In the genomic region with DNA sequence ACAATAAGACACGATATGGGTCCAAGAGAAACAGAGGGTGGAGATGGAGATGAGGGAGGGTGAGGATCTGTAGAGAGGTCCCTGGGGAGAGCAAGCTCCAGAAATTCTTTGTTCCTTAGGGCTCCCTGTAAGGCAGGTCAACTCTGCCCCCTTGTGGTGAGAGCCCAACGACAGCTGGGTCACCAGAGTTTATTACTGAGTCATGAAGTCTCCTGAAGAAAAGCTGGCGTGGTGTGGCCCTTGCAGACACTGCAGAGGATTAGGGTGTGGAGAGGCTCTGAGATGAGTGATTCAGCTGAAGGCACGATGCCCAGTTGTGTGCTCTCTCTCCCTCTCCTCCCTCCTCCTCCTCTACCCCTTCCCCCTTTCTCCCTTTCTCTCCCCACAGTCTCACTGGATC, we compare ENCODE assay signal across 8 mouse cellular contexts. TPM values are rescaled to one million over a fixed set of nuclear protein-coding genes. Genes with fewer than 3 reads are reported as not detected.
A peak's percentile ranks its signal among the peaks of the same experiment; 100 is the strongest.
DNase-seq lines count a peak whose midpoint lies in the region; ATAC-seq and TF ChIP-seq lines count a peak whose summit lies in the region.

No protein-coding gene starts in this region.

- peak; percentile 67 for DNase-seq in kidney, adult 11 months
- DNase-seq in cerebellum, adult 11-12 months, result peak; percentile 55
- DNase-seq in induced T-regulatory cell, adult 2 months (ENCODE audit: low read depth), result peak; percentile 90
- peak; percentile 86 to 90 for DNase-seq in left cerebral cortex, postnatal 14 days (ENCODE audit: low spot score in 2 of 2)

- no peaks in the 10 kb centered on the region for H3K9me3 ChIP-seq in kidney, embryonic 15.5 days (replicated peaks)
- H3K9me3 ChIP-seq in stomach, embryonic 16.5 days (replicated peaks; ENCODE audit: control insufficient read depth, low read length), result no peaks in the 10 kb centered on the region

- no peak for TF ChIP-seq POLR2A in myocyte (IDR thresholded peaks at IDR 0.05; ENCODE audit: insufficient read length, low read depth)

- H3K79me2 ChIP-seq in myocyte (ENCODE audit: control insufficient read depth, insufficient read depth), result no peaks in the 10 kb centered on the region

- no peaks in the 10 kb centered on the region for H3K27me3 ChIP-seq in kidney, embryonic 15.5 days
- peaks cover 22% of the 10 kb centered on the region for H3K27me3 ChIP-seq in myocyte (ENCODE audit: control insufficient read depth, insufficient read depth, insufficient read length)
- no peaks in the 10 kb centered on the region for H3K27me3 ChIP-seq in stomach, embryonic 16.5 days (ENCODE audit: control insufficient read depth, insufficient read depth, low read length)

- H3K36me3 ChIP-seq in kidney, embryonic 15.5 days, result no peaks in the 10 kb centered on the region
- H3K36me3 ChIP-seq in myocyte (ENCODE audit: control insufficient read depth, insufficient read depth), result no peaks in the 10 kb centered on the region
- H3K36me3 ChIP-seq in stomach, embryonic 16.5 days (ENCODE audit: control insufficient read depth, insufficient read depth, low read length), result no peaks in the 10 kb centered on the region

- no peak overlapping the region for H3K9ac ChIP-seq in kidney, embryonic 15.5 days
- H3K9ac ChIP-seq in stomach, embryonic 16.5 days (ENCODE audit: low read length), result no peak overlapping the region

- no peaks in the 10 kb centered on the region for H3K4me1 ChIP-seq in kidney, embryonic 15.5 days
- H3K4me1 ChIP-seq in stomach, embryonic 16.5 days (ENCODE audit: control insufficient read depth, insufficient read depth, low read length), result peaks cover 2% of the 10 kb centered on the region; the same call in 1 of the 2 replicates

- no peak overlapping the region for H3K4me2 ChIP-seq in kidney, embryonic 15.5 days
- peak overlapping the region; percentile 52 for H3K4me2 ChIP-seq in myocyte (ENCODE audit: low read depth)
- H3K4me2 ChIP-seq in stomach, embryonic 16.5 days (ENCODE audit: low read depth, low read length), result no peak overlapping the region

- H3ac ChIP-seq in myocyte (ENCODE audit: control insufficient read depth, insufficient read length), result no peak overlapping the region

- intact Hi-C loops in left cerebral cortex, postnatal 14 days (cut with DNase I), result loop anchor here (1.0 to 2.0 kb wide), 2 partner anchors 24 to 136 kb away; no protein-coding TSS in a partner anchor

- ATAC-seq in kidney, embryonic 15.5 days (replicated peaks; ENCODE audit: low FRiP score), result no peak
- ATAC-seq in frontal cortex, adult (ENCODE audit: low TSS enrichment), result peak; percentile 67
- ATAC-seq in stomach, embryonic 16.5 days (ENCODE audit: insufficient read depth, low FRiP score), result peak; percentile 81; the same call in 1 of the 2 replicates

- no peak overlapping the region for H3K4me3 ChIP-seq in kidney, embryonic 15.5 days (replicated peaks)
- H3K4me3 ChIP-seq in myocyte, result no peak overlapping the region
- H3K4me3 ChIP-seq in stomach, embryonic 16.5 days (replicated peaks; ENCODE audit: low read length), result no peak overlapping the region

- H3K27ac ChIP-seq in kidney, embryonic 15.5 days, result no peak overlapping the region
- no peak overlapping the region for H3K27ac ChIP-seq in stomach, embryonic 16.5 days (ENCODE audit: low read length)

- WGBS in kidney, embryonic 15.5 days, result 5% methylated on average over 4 of the region's 4 CpGs
- WGBS in stomach, embryonic 16.5 days, result 1% methylated on average over 4 of the region's 4 CpGs

TF ChIP-seq in myocyte, 11 proteins besides CTCF, POLR2A, EP300 and RAD21:
- peak in 1 of 3 experiments; percentile 66 for TF ChIP-seq MYOG (IDR thresholded peaks at IDR 0.05; ENCODE audit: control insufficient read depth in 1 of 3, insufficient read depth in 1 of 3, insufficient read length in 2 of 3, low read depth in 2 of 3)
- TF ChIP-seq SRF (IDR thresholded peaks at IDR 0.05; ENCODE audit: control insufficient read depth, insufficient read length, low read depth), result no peak
- peak; percentile 50 to 63 (median 59) for TF ChIP-seq MYOD1 (IDR thresholded peaks at IDR 0.05; ENCODE audit: control insufficient read depth in 1 of 3, insufficient read length in 2 of 3, low read depth in 2 of 3)
- TF ChIP-seq TCF12 (IDR thresholded peaks at IDR 0.05; ENCODE audit: insufficient read depth, poor library complexity, severe bottlenecking), result peak; percentile 28

RNA-seq across cellular contexts. Expression of a gene that starts 2.0 kb away (rescaled TPM):
- 0.28 and 0.31 TPM in 2 replicates for polyA plus RNA-seq in kidney, embryonic 15.5 days (2015; fragmentation: Nextera tagmentation; extraction: Ambion mirVana)
- under 1 TPM; 0.36 to 0.62 TPM for total RNA-seq in left cerebral cortex, postnatal 14 days (2021)
- 0.35 TPM for polyA plus RNA-seq in myocyte (2012; fragmentation: generic; extraction: Trizol)
- polyA plus RNA-seq in stomach, embryonic 16.5 days (2015; fragmentation: Nextera tagmentation; extraction: Ambion mirVana), result 2.2 and 2.3 TPM in 2 replicates

RNA-seq across cellular contexts. Expression of a gene that starts 22.2 kb away (rescaled TPM):
- 0.06 TPM in 1 of 2 replicates, not detected in the other for polyA plus RNA-seq in kidney, embryonic 15.5 days (2015; fragmentation: Nextera tagmentation; extraction: Ambion mirVana)
- total RNA-seq in left cerebral cortex, postnatal 14 days (2021), result not detected
- not detected for polyA plus RNA-seq in myocyte (2012; fragmentation: generic; extraction: Trizol)
- polyA plus RNA-seq in stomach, embryonic 16.5 days (2015; fragmentation: Nextera tagmentation; extraction: Ambion mirVana), result 3.1 and 5.2 TPM in 2 replicates

RNA-seq across cellular contexts. Expression of a gene that starts 39.8 kb away (rescaled TPM):
- 0.34 TPM in 1 of 2 replicates, not detected in the other for polyA plus RNA-seq in kidney, embryonic 15.5 days (2015; fragmentation: Nextera tagmentation; extraction: Ambion mirVana)
- total RNA-seq in left cerebral cortex, postnatal 14 days (2021), result not detected
- 0.12 TPM for polyA plus RNA-seq in myocyte (2012; fragmentation: generic; extraction: Trizol)
- 0.99 and 1.3 TPM in 2 replicates for polyA plus RNA-seq in stomach, embryonic 16.5 days (2015; fragmentation: Nextera tagmentation; extraction: Ambion mirVana)

RNA-seq across cellular contexts. Expression of a gene that starts 50.1 kb away (rescaled TPM):
- polyA plus RNA-seq in kidney, embryonic 15.5 days (2015; fragmentation: Nextera tagmentation; extraction: Ambion mirVana), result 129 and 140 TPM in 2 replicates
- 100 to 1,000 TPM; 112 to 115 TPM for total RNA-seq in left cerebral cortex, postnatal 14 days (2021)
- 79.5 TPM for polyA plus RNA-seq in myocyte (2012; fragmentation: generic; extraction: Trizol)
- 104 and 114 TPM in 2 replicates for polyA plus RNA-seq in stomach, embryonic 16.5 days (2015; fragmentation: Nextera tagmentation; extraction: Ambion mirVana)
